ENCODE assay signal across 9 mouse cellular contexts in genomic region chr17:34897373-34898159, GRCm38 (mm10). TPM values are rescaled to one million over a fixed set of nuclear protein-coding genes. Genes with fewer than 3 reads are reported as not detected.
DNase-seq lines count a peak whose midpoint lies in the region; ATAC-seq and TF ChIP-seq lines count a peak whose summit lies in the region.
"Had no signal": no experiment of that assay in that cellular context is flagged by ENCODE, and none has a peak within 500 bp of the region (broad histone marks: within the 10 kb centered on the region; RNA-seq: fewer than 3 reads in every experiment).

No protein-coding gene starts in this region.

- no peak for TF ChIP-seq CTCF in intestine, postnatal 0 days (IDR thresholded peaks at IDR 0.05; ENCODE audit: low read depth)
- TF ChIP-seq CTCF in liver, embryonic 14.5 days (IDR thresholded peaks at IDR 0.05; ENCODE audit: low read depth): 0 out of 2 replicates have a peak, but pooled peaks have one; percentile 4

- peaks cover 24% of the 10 kb centered on the region for H3K36me3 ChIP-seq in forebrain, embryonic 14.5 days (ENCODE audit: control insufficient read depth, insufficient read depth, low read length)
- H3K36me3 ChIP-seq in intestine, postnatal 0 days (ENCODE audit: control insufficient read depth, insufficient read depth): peaks cover 6% of the 10 kb centered on the region
- no peaks in the 10 kb centered on the region; the same call in none of the 2 replicates for H3K36me3 ChIP-seq in liver, embryonic 14.5 days (replicated peaks; ENCODE audit: control insufficient read depth, insufficient read depth, low read depth)
- H3K36me3 ChIP-seq in neural tube, embryonic 15.5 days: peaks cover 6% of the 10 kb centered on the region

- H3K27ac ChIP-seq in brown adipose tissue, adult 24 weeks (replicated peaks; ENCODE audit: low read depth, low read length): peak overlapping the region; percentile 96
- peak overlapping the region; percentile 97 for H3K27ac ChIP-seq in forebrain, embryonic 14.5 days (ENCODE audit: low read depth, low read length)
- peak overlapping the region; percentile 95 for H3K27ac ChIP-seq in intestine, postnatal 0 days (ENCODE audit: low read depth, low read length)
- peak overlapping the region; percentile 75 for H3K27ac ChIP-seq in liver, embryonic 14.5 days
- peak overlapping the region; percentile 97 for H3K27ac ChIP-seq in neural tube, embryonic 15.5 days (replicated peaks)

- ATAC-seq in forebrain, embryonic 14.5 days: no peak
- no peak for ATAC-seq in intestine, postnatal 0 days
- ATAC-seq in liver, embryonic 14.5 days (ENCODE audit: insufficient read depth): no peak
- no peak for ATAC-seq in neural tube, embryonic 15.5 days (ENCODE audit: low FRiP score)

- no peaks in the 10 kb centered on the region for H3K27me3 ChIP-seq in forebrain, embryonic 14.5 days (replicated peaks; ENCODE audit: control insufficient read depth, insufficient read depth, low read length)
- no peaks in the 10 kb centered on the region for H3K27me3 ChIP-seq in intestine, postnatal 0 days (replicated peaks; ENCODE audit: control insufficient read depth, insufficient read depth, low read length)
- H3K27me3 ChIP-seq in liver, embryonic 14.5 days (ENCODE audit: control insufficient read depth, insufficient read depth, low read length): no peaks in the 10 kb centered on the region
- H3K27me3 ChIP-seq in neural tube, embryonic 15.5 days (replicated peaks): no peaks in the 10 kb centered on the region

- H3K4me1 ChIP-seq in brown adipose tissue, adult 24 weeks (ENCODE audit: control insufficient read depth, insufficient read depth, insufficient read length, low read length): peaks cover 3% of the 10 kb centered on the region; the same call in 1 of the 2 replicates
- peaks cover 29% of the 10 kb centered on the region for H3K4me1 ChIP-seq in forebrain, embryonic 14.5 days (ENCODE audit: control insufficient read depth, insufficient read depth, low read length)
- H3K4me1 ChIP-seq in intestine, postnatal 0 days (replicated peaks; ENCODE audit: control insufficient read depth, insufficient read depth, low read length): no peaks in the 10 kb centered on the region
- H3K4me1 ChIP-seq in liver, embryonic 14.5 days (replicated peaks; ENCODE audit: control insufficient read depth in 2 of 2, insufficient read depth in 2 of 2, low read length in 1 of 2): peaks cover 9 to 22% of the 10 kb centered on the region in 2 experiments
- H3K4me1 ChIP-seq in neural tube, embryonic 15.5 days: peaks cover 49% of the 10 kb centered on the region

- H3K4me3 ChIP-seq in brown adipose tissue, adult 24 weeks (ENCODE audit: insufficient read depth, low read depth, low read length): peak overlapping the region; percentile 83
- H3K4me3 ChIP-seq in forebrain, embryonic 14.5 days (ENCODE audit: low read depth, low read length): peak overlapping the region; percentile 82
- H3K4me3 ChIP-seq in intestine, postnatal 0 days (ENCODE audit: low read depth, low read length): peak overlapping the region; percentile 95
- H3K4me3 ChIP-seq in liver, embryonic 14.5 days (ENCODE audit: insufficient read depth in 1 of 2, low read depth in 2 of 2, low read length in 2 of 2): peak overlapping the region; percentile 64 to 85
- peak overlapping the region; percentile 86 for H3K4me3 ChIP-seq in neural tube, embryonic 15.5 days (replicated peaks)

- TF ChIP-seq EP300 in liver, embryonic 14.5 days (IDR thresholded peaks at IDR 0.05; ENCODE audit: low read depth): no peak

- DNase-seq in adrenal gland, postnatal 10 days: peak; percentile 36
- DNase-seq in adrenal gland, postnatal 14 days: no peak
- DNase-seq in forebrain, embryonic 14.5 days (ENCODE audit: low spot score): peak; percentile 71
- no peak for DNase-seq in liver, embryonic 14.5 days (ENCODE audit: low read depth in 3 of 3, low spot score in 3 of 3)
- no peak for DNase-seq in gastrocnemius, postnatal 25 days

- H3K9me3 ChIP-seq in forebrain, embryonic 14.5 days (replicated peaks; ENCODE audit: control insufficient read depth, low read length): no peaks in the 10 kb centered on the region
- no peaks in the 10 kb centered on the region for H3K9me3 ChIP-seq in intestine, postnatal 0 days (ENCODE audit: control insufficient read depth)
- H3K9me3 ChIP-seq in liver, embryonic 14.5 days (ENCODE audit: control insufficient read depth, low read length): no peaks in the 10 kb centered on the region
- H3K9me3 ChIP-seq in neural tube, embryonic 15.5 days (replicated peaks): no peaks in the 10 kb centered on the region

- H3K9ac ChIP-seq in forebrain, embryonic 14.5 days (ENCODE audit: low read length): peak overlapping the region; percentile 94
- H3K9ac ChIP-seq in intestine, postnatal 0 days (ENCODE audit: low read depth, low read length): peak overlapping the region; percentile 93
- H3K9ac ChIP-seq in liver, embryonic 14.5 days (replicated peaks): peak overlapping the region; percentile 85
- H3K9ac ChIP-seq in neural tube, embryonic 15.5 days (replicated peaks): peak overlapping the region; percentile 95

- 16% methylated on average over 10 of the region's 10 CpGs for WGBS in forebrain, embryonic 14.5 days
- WGBS in intestine, postnatal 0 days: 9% methylated on average over 10 of the region's 10 CpGs
- 5% methylated on average over 10 of the region's 10 CpGs for WGBS in liver, embryonic 14.5 days (ENCODE audit: insufficient replicate concordance)
- WGBS in neural tube, embryonic 15.5 days: 20% methylated on average over 10 of the region's 10 CpGs

- H3K4me2 ChIP-seq in forebrain, embryonic 14.5 days (ENCODE audit: low read length): peak overlapping the region; percentile 96
- peak overlapping the region; percentile 84 for H3K4me2 ChIP-seq in intestine, postnatal 0 days (replicated peaks; ENCODE audit: low read depth)
- H3K4me2 ChIP-seq in liver, embryonic 14.5 days (ENCODE audit: low read depth): peak overlapping the region; percentile 97
- H3K4me2 ChIP-seq in neural tube, embryonic 15.5 days: peak overlapping the region; percentile 98

RNA-seq across cellular contexts. Expression of gene C2, which starts 0.5 kb away (rescaled TPM):
- total RNA-seq in adrenal gland, postnatal 10 days (2021): 10 to 100 TPM; 41.1 TPM
- 43.2 and 54.5 TPM in 2 replicates for total RNA-seq in adrenal gland, postnatal 14 days (2021)
- 6.0 and 12.4 TPM in 2 replicates for polyA plus RNA-seq in brown adipose tissue, adult 24 weeks (2012; ENCODE audit: insufficient read depth, insufficient read length, missing spikeins)
- 1.3 and 1.4 TPM in 2 replicates for polyA plus RNA-seq in forebrain, embryonic 14.5 days (2014; fragmentation: Nextera tagmentation; extraction: Ambion mirVana)
- polyA plus RNA-seq in intestine, postnatal 0 days (2015; fragmentation: Nextera tagmentation; extraction: Ambion mirVana): 60.3 and 66.2 TPM in 2 replicates
- 14.6 and 15.6 TPM in 2 replicates for polyA plus RNA-seq in liver, embryonic 14.5 days (2012; rRNA removed)
- 14.1 and 15.8 TPM in 2 replicates for polyA plus RNA-seq in liver, embryonic 14.5 days (2014; fragmentation: Nextera tagmentation; extraction: Ambion mirVana)
- polyA plus RNA-seq in neural tube, embryonic 15.5 days (2015; fragmentation: Nextera tagmentation; extraction: Ambion mirVana): 1.7 and 4.0 TPM in 2 replicates
- total RNA-seq in gastrocnemius, postnatal 25 days (2021): 1 to 10 TPM; 2.6 to 2.9 TPM

RNA-seq across cellular contexts. Expression of gene Ehmt2, which starts 0.7 kb away (rescaled TPM):
- total RNA-seq in adrenal gland, postnatal 10 days (2021): 100 to 1,000 TPM; 113 to 137 TPM
- total RNA-seq in adrenal gland, postnatal 14 days (2021): 112 and 134 TPM in 2 replicates
- 27.4 and 30.6 TPM in 2 replicates for polyA plus RNA-seq in brown adipose tissue, adult 24 weeks (2012; ENCODE audit: insufficient read depth, insufficient read length, missing spikeins)
- polyA plus RNA-seq in forebrain, embryonic 14.5 days (2014; fragmentation: Nextera tagmentation; extraction: Ambion mirVana): 62.5 and 76.9 TPM in 2 replicates
- polyA plus RNA-seq in intestine, postnatal 0 days (2015; fragmentation: Nextera tagmentation; extraction: Ambion mirVana): 35.8 and 40.3 TPM in 2 replicates
- polyA plus RNA-seq in liver, embryonic 14.5 days (2012; rRNA removed): 28.5 and 29.7 TPM in 2 replicates
- polyA plus RNA-seq in liver, embryonic 14.5 days (2014; fragmentation: Nextera tagmentation; extraction: Ambion mirVana): 10.2 TPM in 2 replicates
- polyA plus RNA-seq in neural tube, embryonic 15.5 days (2015; fragmentation: Nextera tagmentation; extraction: Ambion mirVana): 80.4 and 81.2 TPM in 2 replicates
- 10 to 100 TPM; 25.5 to 26.4 TPM for total RNA-seq in gastrocnemius, postnatal 25 days (2021)

RNA-seq across cellular contexts. Expression of gene Gm20547, which starts 15.7 kb away (rescaled TPM):
- under 1 TPM in 1 of 2 experiments, not detected in 1; 0.21 TPM for total RNA-seq in adrenal gland, postnatal 10 days (2021)
- not detected in 2 replicates for total RNA-seq in adrenal gland, postnatal 14 days (2021)
- not detected in 2 replicates for polyA plus RNA-seq in brown adipose tissue, adult 24 weeks (2012; ENCODE audit: insufficient read depth, insufficient read length, missing spikeins)
- 0.28 TPM in 1 of 2 replicates, not detected in the other for polyA plus RNA-seq in forebrain, embryonic 14.5 days (2014; fragmentation: Nextera tagmentation; extraction: Ambion mirVana)
- polyA plus RNA-seq in intestine, postnatal 0 days (2015; fragmentation: Nextera tagmentation; extraction: Ambion mirVana): not detected in 2 replicates
- polyA plus RNA-seq in liver, embryonic 14.5 days (2012; rRNA removed): 0.02 TPM in 2 replicates
- not detected in 2 replicates for polyA plus RNA-seq in liver, embryonic 14.5 days (2014; fragmentation: Nextera tagmentation; extraction: Ambion mirVana)
- polyA plus RNA-seq in neural tube, embryonic 15.5 days (2015; fragmentation: Nextera tagmentation; extraction: Ambion mirVana): not detected in 2 replicates
- total RNA-seq in gastrocnemius, postnatal 25 days (2021): not detected
- total RNA-seq: heart, postnatal 14 days had no signal

RNA-seq across cellular contexts. Expression of gene Slc44a4, which starts 16.7 kb away (rescaled TPM):
- 1 to 10 TPM in 1 of 2 experiments, under 1 TPM in 1; 1.00 to 1.2 TPM for total RNA-seq in adrenal gland, postnatal 10 days (2021)
- 1.5 and 1.7 TPM in 2 replicates for total RNA-seq in adrenal gland, postnatal 14 days (2021)
- not detected in 2 replicates for polyA plus RNA-seq in brown adipose tissue, adult 24 weeks (2012; ENCODE audit: insufficient read depth, insufficient read length, missing spikeins)
- polyA plus RNA-seq in forebrain, embryonic 14.5 days (2014; fragmentation: Nextera tagmentation; extraction: Ambion mirVana): not detected in 2 replicates
- polyA plus RNA-seq in intestine, postnatal 0 days (2015; fragmentation: Nextera tagmentation; extraction: Ambion mirVana): 119 and 128 TPM in 2 replicates
- 1.0 and 1.6 TPM in 2 replicates for polyA plus RNA-seq in liver, embryonic 14.5 days (2012; rRNA removed)
- 2.5 and 2.7 TPM in 2 replicates for polyA plus RNA-seq in liver, embryonic 14.5 days (2014; fragmentation: Nextera tagmentation; extraction: Ambion mirVana)
- polyA plus RNA-seq in neural tube, embryonic 15.5 days (2015; fragmentation: Nextera tagmentation; extraction: Ambion mirVana): 4.1 TPM in 1 of 2 replicates, not detected in the other
- total RNA-seq in gastrocnemius, postnatal 25 days (2021): not detected

RNA-seq across cellular contexts. Expression of gene Zbtb12, which starts 18.3 kb away (rescaled TPM):
- 10 to 100 TPM; 13.5 to 17.8 TPM for total RNA-seq in adrenal gland, postnatal 10 days (2021)
- 13.8 and 15.2 TPM in 2 replicates for total RNA-seq in adrenal gland, postnatal 14 days (2021)
- polyA plus RNA-seq in brown adipose tissue, adult 24 weeks (2012; ENCODE audit: insufficient read depth, insufficient read length, missing spikeins): 3.0 and 3.3 TPM in 2 replicates
- 3.5 and 3.8 TPM in 2 replicates for polyA plus RNA-seq in forebrain, embryonic 14.5 days (2014; fragmentation: Nextera tagmentation; extraction: Ambion mirVana)
- 0.74 and 1.1 TPM in 2 replicates for polyA plus RNA-seq in intestine, postnatal 0 days (2015; fragmentation: Nextera tagmentation; extraction: Ambion mirVana)
- 5.1 and 6.2 TPM in 2 replicates for polyA plus RNA-seq in liver, embryonic 14.5 days (2012; rRNA removed)
- polyA plus RNA-seq in liver, embryonic 14.5 days (2014; fragmentation: Nextera tagmentation; extraction: Ambion mirVana): 0.10 and 0.14 TPM in 2 replicates
- polyA plus RNA-seq in neural tube, embryonic 15.5 days (2015; fragmentation: Nextera tagmentation; extraction: Ambion mirVana): 9.6 and 10.6 TPM in 2 replicates
- 1 to 10 TPM; 5.0 to 5.2 TPM for total RNA-seq in gastrocnemius, postnatal 25 days (2021)

Comparison
In these comparisons a context has a peak if more than half of its experiments do, and no peak if none do; other contexts are left out.
1. DNase-seq: peak in adrenal gland, postnatal 10 days (single experiment) and forebrain, embryonic 14.5 days (single experiment); none in adrenal gland, postnatal 14 days (single experiment), liver, embryonic 14.5 days (0 of 3) and gastrocnemius, postnatal 25 days (single experiment).
2. Peak in every context shown above with its lines, with median percentiles within 50 percentile points of each other: H3K27ac ChIP-seq, H3K4me3 ChIP-seq, H3K4me2 ChIP-seq and H3K9ac ChIP-seq.